Mouse (Mus musculus): ENCODE measurements at regions not wholly inside any gene's neighbourhood (a gene's known extent, or its start where the extent isn't known, plus 50 kb on each side); places are given as distances from the start of the nearest gene placed in this dataset.
"Not testable (repeated sequence)": the region's sequence is repeated elsewhere in the genome, so short reads cannot be mapped to it uniquely, and the experiment has no call there.

DNA sequence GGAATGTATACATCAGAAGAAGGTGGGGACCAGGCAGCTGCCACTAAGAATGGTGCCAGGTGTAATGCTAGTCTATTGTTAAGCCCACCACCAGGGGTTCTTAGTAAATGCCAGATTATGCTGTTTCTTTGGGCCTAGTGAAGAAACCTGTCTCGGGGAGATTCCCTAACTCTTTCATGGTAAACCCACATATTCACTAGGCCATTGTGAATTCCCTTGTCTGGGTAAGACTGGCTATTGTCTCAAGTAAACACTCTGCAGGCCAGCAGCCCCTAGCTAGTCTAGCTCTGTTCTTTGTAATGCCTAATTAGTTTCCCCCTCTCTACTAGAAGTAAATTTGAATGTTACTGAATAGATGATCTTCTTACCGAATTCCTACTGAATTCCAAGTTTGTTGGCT lies 89.3 kb upstream of the Cldn34b3 start:
- H3K9me3 ChIP-seq (replicated peaks; ENCODE audit: control insufficient read depth, low read length, poor library complexity, severe bottlenecking); ATAC-seq: not testable (repeated sequence)
- WGBS: 34% methylated on average over 2 of the region's 2 CpGs

DNA sequence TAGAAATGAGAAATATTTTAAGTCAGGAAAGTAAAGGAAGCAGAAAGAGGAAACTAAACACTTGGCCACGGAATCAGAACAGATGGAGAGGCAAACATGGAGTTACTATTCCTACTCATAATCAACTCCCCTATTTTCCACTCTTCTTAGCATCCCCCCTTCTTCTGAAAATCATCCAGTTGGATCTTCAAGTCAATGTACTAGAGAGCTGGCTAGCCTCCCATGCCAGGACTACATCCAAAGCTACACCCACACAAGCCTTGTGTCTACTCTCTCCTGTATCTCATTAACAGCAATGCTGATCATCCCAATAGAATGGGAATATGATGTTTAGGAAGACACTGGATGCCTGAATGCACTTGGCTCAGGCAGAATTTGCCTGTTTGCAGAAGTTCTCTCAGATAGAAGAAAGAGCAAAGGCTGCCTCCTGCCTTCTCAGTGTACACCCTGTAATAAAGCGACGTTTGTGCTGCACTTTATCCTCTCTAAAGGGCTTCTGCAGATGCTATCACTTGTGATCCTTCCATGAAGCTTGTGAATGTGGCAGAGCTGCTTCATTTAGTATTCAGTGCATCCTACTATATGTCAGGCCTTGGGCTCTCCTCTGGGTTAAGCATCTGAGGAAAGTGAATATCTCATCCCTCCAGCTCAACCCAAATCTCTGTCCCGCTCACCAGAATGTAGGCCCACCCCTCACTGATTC lies 82.5 kb upstream of the Cldn34b3 start:
- Histone ChIP-seq H3K9ac (ENCODE audit: low read depth, low read length) (no peak overlapping the region), H3K27me3 (ENCODE audit: control insufficient read depth, insufficient read depth, low read depth, low read length) (no peaks in the 10 kb centered on the region), H3K4me2 (ENCODE audit: low read length) (no peak overlapping the region), H3K9me3 (replicated peaks; ENCODE audit: control insufficient read depth, low read length, poor library complexity, severe bottlenecking) (no peaks in the 10 kb centered on the region), H3K27ac (ENCODE audit: low read length) (no peak overlapping the region), H3K36me3 (ENCODE audit: control insufficient read depth, insufficient read depth, low read length) (no peaks in the 10 kb centered on the region), H3K4me1 (ENCODE audit: control insufficient read depth, insufficient read depth, low read length) (no peaks in the 10 kb centered on the region), H3K4me3 (ENCODE audit: low read depth, low read length) (no peak overlapping the region)
- 78% methylated on average over 4 of the region's 4 CpGs for WGBS
- ATAC-seq: no peak

More for the DNA sequence above, 89.3 kb upstream of the Cldn34b3 start:
- H3K27ac ChIP-seq (ENCODE audit: low read length); H3K4me1 ChIP-seq (ENCODE audit: control insufficient read depth, insufficient read depth, low read length); H3K4me2 ChIP-seq (ENCODE audit: low read length); H3K4me3 ChIP-seq (ENCODE audit: low read depth, low read length); H3K9ac ChIP-seq (ENCODE audit: low read depth, low read length); H3K36me3 ChIP-seq (ENCODE audit: control insufficient read depth, insufficient read depth, low read length); H3K27me3 ChIP-seq (ENCODE audit: control insufficient read depth, insufficient read depth, low read depth, low read length): not testable (repeated sequence)

DNA sequence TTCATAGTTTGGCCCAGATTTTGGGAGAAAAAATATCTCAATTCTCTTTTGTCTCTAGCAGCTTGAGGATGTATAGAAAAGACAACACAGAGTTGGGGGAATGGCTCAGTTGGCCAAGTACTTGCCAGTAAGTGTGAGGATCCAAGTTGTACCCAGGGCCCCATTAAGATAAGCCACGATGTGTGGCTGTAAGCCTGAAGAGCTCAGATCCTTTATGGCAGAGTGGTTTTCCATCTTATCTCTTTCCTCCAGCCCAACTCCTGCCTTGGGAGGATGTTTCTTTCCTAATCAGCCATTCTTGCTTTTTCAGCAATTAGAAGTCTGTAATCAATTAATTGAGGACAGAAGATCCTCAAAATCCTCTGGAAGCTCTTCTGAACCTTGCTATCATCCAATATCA lies 63.5 kb upstream of the Cldn34b3 start:
- Histone ChIP-seq H3K9ac (ENCODE audit: low read depth, low read length) (no peak overlapping the region), H3K27me3 (ENCODE audit: control insufficient read depth, insufficient read depth, low read depth, low read length) (no peaks in the 10 kb centered on the region), H3K9me3 (replicated peaks; ENCODE audit: control insufficient read depth, low read length, poor library complexity, severe bottlenecking) (no peaks in the 10 kb centered on the region), H3K4me1 (ENCODE audit: control insufficient read depth, insufficient read depth, low read length) (no peaks in the 10 kb centered on the region), H3K4me2 (ENCODE audit: low read length) (no peak overlapping the region), H3K36me3 (ENCODE audit: control insufficient read depth, insufficient read depth, low read length) (no peaks in the 10 kb centered on the region), H3K27ac (ENCODE audit: low read length) (no peak overlapping the region), H3K4me3 (ENCODE audit: low read depth, low read length) (no peak overlapping the region)
- no peak for ATAC-seq
- WGBS: 75% methylated on average over 1 of the region's 1 CpGs

DNA sequence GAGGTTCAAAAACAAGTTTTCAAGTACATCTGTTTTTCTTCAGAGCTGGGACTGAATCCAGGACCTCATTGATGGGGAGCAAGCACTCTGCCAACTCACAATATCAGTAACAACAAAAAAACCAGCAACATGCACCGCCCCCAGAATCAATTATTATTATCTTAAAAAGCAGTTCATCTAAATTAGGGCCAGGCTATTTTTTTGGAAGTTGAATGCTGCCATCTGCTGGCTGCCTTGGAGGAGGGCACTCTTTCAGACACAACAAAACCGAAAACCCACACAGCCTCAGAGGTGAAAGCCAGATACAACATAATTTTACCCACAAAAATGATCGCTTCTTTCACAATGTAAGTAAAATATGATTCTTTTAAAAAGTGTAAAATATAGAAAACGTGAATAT lies 62.7 kb upstream of the Cldn34b3 start:
- H3K27me3 ChIP-seq (ENCODE audit: control insufficient read depth, insufficient read depth, low read depth, low read length): no peaks in the 10 kb centered on the region
- ATAC-seq: no peak
- no peak overlapping the region for H3K27ac ChIP-seq (ENCODE audit: low read length)
- H3K9ac ChIP-seq (ENCODE audit: low read depth, low read length): no peak overlapping the region
- no peaks in the 10 kb centered on the region for H3K9me3 ChIP-seq (replicated peaks; ENCODE audit: control insufficient read depth, low read length, poor library complexity, severe bottlenecking)
- no peak overlapping the region for H3K4me3 ChIP-seq (ENCODE audit: low read depth, low read length)
- H3K4me2 ChIP-seq (ENCODE audit: low read length): no peak overlapping the region
- no peaks in the 10 kb centered on the region for H3K36me3 ChIP-seq (ENCODE audit: control insufficient read depth, insufficient read depth, low read length)
- 26% methylated on average over 4 of the region's 4 CpGs for WGBS
- H3K4me1 ChIP-seq (ENCODE audit: control insufficient read depth, insufficient read depth, low read length): no peaks in the 10 kb centered on the region
